Mouse (Mus musculus): ENCODE results near the gene Cdkn2a.

Gene Cdkn2a

DNA sequence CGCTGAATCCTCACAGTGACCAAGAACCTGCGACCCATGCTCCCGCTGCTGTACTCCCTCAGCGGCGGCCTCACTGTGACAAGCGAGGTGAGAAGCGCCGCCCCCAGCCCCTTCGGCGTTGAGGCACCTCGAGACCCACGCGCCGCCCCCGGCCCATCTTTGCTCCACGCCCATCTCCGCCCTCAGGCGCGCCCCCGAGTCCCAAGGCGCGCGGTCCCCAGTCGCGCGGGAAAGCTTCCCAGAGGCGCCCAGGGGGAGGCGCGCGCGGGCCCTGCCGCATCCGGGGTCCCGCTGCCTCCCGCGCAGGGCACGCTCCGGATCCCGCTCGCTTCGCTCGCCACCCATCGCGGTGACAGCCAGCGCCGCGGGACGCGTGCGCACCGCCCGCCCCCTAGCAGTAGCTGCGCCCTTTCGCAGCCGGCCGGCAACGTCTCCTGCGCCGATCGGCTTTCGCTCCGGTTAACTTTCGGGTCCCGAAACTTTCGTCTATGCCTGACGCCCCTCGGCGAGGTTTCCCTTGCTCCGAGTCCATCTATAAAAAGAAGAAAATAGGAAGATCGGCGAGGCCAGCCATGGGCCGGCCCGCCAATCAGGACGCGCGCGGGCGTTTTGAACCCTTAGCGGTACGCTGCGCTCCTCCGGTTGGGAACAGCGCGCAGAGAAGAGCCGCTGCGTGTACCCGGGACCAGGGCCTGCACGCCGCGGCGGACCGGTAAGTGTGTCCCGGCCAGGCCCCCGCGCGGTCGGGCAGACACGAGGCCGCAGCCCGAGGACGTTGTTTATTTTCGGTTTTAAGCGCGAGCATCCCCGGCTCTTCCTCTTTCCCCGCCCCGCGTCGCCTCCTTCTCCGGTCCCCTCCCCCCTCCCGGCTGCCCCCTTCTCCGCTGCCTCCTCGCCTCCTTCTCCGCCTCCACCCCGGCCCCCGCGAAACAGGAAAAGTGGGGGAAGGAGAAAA lies at the start of gene Cdkn2a:
Gene Cdkn2a, minus strand, starts transcription at position 168 of the 955 bp plus-strand sequence.
- ATAC-seq (ENCODE audit: low TSS enrichment), result peak; percentile 92

DNA sequence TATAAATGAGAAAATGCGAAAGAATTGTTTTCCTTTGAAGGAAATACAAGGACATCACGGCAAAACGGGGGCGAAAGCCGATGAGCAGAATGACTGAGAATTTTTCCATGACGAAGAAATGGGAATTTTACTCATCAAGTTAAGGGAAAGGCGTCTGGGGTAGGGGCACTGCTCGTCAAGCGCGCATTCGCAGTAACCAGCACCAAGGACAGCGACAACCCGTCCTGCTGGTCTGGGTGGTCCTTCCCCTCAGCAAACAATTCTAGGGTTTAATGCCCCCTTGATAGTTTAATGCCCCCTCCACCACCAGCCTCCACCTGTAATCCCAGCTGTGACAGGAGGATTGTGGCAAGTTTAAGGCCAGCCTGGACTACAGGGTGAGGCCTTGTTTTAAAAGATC lies 19.0 kb upstream of the Cdkn2a start:
- no peak for ATAC-seq (ENCODE audit: low TSS enrichment)

DNA sequence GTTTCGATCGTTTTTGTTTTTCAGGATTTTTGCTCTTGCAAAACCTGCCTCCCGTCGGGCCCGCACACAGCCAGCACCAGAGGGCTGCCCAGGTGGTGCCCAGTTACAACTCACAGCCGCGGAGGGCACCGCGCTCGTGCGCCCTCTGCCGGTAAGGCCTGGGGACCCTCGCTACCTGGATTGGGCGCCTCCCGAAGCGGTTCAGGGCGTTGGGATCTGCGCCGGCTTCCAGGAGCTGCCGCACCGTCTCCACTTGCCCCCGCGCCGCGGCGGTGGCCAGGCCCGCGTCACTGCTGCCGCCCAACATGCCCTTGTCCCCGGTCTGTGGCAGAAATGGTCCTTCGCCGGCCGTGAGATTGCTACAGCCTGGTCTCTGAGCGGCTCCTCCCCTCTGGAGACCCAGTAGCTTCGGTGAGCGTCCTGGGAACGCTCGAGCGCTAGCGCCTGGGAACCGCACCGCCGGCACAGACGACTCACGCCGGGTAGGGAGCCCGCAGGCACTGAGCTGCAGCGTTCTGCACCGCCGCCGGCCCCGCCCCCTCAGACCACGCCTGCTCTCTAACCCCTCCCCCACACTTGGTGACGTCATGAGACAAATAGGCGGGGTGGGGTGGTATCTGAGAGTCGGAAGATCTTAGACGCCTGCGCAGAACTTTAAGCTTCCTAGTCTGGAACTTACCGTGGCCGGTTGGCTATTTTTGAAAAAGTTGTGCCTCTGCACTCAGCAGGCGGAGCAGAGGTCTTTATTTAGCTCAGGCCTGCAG lies 16.2 kb upstream of the Cdkn2a start, which contains the start of gene Cdkn2b:
Gene Cdkn2b, minus strand, starts transcription at position 549 of the 764 bp plus-strand sequence.
- peak; percentile 84 for ATAC-seq (ENCODE audit: low TSS enrichment)

DNA sequence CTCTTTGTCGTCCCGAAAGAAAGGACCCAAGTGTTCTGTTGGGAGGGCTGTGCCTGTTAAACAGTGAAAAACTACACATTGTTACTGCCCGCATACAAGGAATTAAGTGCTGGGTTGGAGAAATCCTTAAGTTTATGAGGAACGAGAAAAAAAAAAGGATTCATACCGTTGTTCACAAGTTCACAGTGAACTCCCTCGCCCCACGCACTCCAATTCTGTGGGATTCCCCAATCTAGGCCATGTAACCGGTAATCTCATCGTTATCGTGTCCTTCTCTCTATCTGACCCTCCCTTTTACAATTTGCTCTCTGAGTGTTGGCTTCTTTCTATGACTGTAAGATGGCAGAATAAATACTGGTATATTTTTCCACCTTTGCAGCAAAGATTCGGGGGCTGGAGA lies 15.5 kb upstream of the Cdkn2a start:
- no peak for ATAC-seq (ENCODE audit: low TSS enrichment)

DNA sequence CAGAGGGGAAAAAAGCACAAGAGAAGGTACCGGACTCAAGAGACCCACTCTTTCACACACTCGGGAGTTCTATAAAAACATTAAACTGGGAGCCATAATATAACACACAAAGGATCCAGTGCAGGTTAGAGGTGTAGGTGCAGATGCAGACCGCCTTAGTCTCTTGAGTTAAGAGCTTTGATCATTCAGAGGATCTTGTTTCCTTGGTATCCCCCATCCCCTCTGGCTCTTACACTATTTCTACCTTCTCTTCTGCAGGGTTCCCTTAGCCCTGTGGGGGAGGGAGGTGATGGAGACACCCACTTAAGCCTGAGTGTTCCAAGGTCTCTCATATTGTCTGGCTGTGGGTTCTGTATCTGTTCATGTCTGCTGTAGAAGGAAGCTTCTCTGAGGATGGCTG lies 13.5 kb upstream of the Cdkn2a start:
- ATAC-seq (ENCODE audit: low TSS enrichment), result no peak

DNA sequence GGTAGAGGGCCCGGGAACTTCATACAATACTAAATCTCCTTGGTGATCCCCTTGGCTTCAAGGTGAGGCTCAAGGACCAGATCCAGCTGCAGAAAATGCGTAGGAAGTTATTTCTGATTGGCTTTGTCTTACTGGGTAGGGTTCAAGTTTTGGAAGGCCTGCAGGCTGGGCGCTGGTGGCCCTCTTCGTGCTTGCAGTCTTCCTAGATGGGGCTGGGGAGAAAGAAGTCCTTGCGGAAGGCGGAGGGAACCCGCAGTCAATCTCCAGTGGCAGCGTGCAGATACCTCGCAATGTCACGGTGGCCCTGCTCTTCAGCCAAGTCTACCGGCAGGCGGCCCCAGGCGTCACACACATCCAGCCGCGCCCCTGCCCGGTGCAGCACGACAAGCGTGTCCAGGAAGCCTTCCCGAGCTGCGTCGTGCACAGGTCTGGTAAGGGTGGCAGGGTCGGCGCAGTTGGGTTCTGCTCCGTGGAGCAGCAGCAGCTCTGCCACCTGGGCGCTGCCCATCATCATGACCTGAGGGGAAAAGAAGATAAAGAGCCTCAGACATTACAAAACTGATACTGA lies 12.4 kb upstream of the Cdkn2a start:
- ATAC-seq (ENCODE audit: low TSS enrichment), result no peak

DNA sequence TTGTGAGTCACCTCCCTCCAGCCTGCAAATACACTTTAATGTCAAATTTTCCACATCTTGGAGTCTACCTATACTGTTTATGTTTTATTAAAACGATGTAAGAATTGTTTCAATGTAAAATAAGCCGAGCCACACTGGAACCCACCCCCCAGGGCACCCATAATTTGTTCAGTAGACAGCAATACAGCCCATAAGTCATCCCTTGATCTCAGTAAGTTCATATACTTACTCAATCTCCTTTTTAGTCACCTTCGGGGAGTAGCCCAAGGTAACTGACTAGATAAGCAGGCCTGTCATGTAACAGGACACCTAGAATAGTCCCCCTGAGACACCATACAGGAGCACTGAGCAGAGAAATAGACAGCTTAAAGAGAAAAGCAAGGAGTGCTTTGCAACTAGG lies 11.2 kb upstream of the Cdkn2a start:
- ATAC-seq (ENCODE audit: low TSS enrichment), result no peak

DNA sequence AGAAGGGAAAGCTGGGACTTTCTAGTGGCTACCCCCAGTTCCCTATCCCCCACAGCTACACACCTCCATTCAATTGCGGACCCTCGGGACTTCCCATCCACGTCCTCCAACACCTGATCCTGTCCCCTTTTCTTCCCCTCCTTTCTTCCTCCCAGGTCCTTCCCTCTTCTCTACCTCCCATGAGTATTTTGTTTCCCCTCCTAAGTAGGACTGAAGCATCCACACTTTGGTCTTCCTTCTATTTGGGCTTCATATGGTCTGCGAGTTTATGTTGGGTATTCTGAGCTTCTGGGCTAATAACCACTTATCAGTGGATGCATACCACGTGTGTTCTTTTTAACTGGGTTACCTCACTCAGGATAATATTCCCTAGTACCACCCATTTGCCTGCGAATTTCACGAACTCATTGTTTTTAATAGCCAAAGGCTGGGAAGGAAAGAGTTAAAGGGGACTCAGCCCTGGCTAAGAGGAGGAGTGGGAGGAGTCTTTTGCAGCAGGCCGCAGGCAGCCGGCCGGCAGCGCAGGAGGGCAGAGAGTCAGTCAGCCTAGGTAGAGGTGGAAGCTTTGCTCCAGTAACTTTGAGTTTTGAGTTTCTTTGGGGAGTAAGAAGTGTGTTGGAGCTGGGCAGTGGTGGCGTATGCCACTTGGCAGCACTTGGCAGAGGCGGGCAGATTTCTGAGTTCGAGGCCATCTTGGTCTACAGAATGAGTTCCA lies 9.0 kb upstream of the Cdkn2a start:
- no peak for ATAC-seq (ENCODE audit: low TSS enrichment)

DNA sequence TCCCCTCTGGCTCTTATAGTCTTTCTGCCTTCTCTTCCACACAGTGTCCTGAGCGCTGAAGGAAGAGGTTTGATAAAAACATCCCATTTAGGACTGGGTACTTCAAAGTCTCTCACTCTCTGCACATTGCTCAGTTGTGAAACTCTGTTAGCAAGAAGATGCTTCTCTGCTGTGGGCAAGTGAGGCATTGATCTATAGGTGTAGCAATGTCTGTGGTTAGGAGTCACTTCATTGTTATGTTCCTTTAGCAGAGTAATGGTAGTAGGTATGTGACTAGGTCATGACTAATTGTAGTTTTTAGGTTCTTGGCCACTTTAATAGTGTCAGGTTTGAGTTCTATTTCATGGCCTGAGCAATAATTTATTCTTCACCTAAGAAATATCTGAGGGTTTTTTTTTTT lies 7.7 kb upstream of the Cdkn2a start:
- no peak for ATAC-seq (ENCODE audit: low TSS enrichment)

DNA sequence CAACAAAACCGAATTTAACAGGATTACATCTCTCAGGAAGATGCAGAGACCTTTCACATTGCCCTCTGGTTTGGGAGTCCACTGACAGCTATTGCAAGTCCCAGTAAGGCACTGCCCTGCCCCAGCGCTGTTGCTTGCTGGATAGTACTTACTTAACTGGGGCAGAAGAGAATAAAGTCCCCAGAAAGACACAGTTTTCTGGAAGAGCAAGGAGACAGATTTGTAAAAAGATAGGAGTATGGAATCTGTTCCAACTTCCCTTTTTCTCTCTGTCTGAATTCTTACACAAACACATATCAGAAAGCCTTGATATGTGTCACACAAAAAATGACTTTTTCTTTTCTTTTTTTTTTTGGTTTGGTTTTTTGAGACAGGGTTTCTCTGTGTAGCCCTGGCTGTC lies 5.3 kb upstream of the Cdkn2a start:
- no peak for ATAC-seq (ENCODE audit: low TSS enrichment)

DNA sequence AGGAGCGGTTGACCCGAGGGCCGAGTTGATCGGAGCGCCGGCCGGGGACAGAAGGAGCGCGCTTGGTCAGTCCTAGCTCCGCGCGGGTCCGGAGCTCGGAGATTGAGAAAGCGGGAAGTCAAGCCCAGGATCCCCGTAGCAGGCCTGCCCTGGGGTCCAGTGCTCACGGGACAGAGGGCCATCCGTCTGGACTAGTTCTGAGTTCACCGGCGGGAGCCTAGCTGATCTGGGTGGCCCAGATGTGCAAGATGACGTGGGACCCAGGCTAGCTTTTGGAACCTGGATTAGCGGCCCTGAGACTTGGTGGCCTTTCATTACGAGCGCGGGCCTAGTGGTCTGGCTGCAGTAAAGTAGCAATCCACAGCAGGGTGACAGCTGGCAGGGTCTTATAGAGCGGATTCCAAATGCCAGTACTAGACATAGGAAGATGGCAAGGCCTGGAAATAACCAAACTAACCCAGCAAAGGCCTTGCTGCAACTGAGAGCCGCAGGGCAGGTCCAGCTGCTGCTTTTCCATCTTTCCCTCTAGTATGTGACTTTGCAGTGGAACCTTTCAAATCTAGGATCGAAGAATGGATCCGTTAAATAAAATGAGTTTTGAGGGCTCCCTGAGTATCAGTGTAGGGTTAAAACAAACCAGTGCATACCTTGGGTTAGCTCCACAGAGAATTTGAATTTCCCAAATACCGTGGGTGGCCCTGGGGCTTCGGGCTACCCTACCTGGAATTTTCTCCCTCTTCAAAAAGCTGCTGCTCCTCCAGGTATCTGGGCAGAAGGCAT lies 1.2 kb upstream of the Cdkn2a start:
- ATAC-seq (ENCODE audit: low TSS enrichment), result 0 out of 2 replicates have a peak, but pooled peaks have one; percentile 5

DNA sequence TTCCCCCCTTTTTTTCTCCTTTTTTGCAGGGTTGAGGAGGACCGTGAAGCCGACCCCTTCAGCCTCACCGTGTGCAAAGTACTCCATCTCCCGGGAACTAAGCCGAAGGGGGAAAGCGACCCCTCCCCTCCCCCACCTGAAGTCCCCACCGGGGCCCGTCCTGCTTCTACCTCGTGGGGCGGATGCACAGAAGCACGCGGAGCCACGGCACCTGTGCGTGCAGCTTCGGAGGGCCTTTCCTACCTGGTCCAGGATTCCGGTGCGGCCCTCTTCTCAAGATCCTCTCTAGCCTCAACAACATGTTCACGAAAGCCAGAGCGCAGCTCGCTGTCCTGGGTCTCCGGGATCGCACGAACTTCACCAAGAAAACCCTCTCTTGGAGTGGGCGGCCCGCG lies 365 bp downstream of the Cdkn2a start:
- no peak for ATAC-seq (ENCODE audit: low TSS enrichment)

DNA sequence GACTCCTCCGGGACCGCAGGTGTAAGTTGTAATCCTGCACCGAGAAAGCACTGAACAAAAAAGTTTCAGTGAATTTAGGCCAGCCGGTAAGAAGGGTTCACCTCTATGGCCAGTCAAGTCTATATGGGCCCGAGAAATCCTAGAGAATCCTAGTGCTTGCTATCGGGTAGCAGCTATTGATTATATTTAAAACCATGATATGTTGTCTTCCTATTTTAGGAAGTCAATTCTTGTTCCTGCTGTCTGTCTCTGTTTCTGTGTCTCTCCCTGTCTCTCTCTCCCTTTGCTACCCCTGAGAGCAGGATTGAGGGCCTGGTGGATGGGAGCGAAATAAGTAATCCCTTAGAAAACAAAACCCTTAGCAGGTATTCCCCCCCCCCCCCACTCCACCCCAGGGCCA lies 937 bp downstream of the Cdkn2a start:
- ATAC-seq (ENCODE audit: low TSS enrichment), result no peak

DNA sequence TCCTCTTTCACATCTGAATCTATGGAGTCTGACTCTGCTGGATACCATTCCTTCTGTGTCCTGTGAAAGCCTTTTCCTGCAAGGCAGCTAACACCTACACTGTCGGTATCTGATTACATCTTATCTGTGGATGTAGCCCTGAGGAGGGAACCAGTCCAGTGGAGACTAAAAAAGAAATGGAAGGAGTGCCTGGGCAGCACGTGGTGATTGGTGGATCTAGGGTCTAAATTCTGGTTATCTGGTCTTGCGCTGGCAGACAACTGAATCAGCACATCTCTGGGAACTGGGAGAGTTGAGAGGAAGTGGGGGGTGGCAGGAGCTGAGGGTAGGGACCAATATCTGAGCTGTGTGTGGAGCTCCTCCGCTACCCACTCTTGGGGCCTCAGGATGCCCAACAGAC lies 5.4 kb downstream of the Cdkn2a start:
- no peak for ATAC-seq (ENCODE audit: low TSS enrichment)

DNA sequence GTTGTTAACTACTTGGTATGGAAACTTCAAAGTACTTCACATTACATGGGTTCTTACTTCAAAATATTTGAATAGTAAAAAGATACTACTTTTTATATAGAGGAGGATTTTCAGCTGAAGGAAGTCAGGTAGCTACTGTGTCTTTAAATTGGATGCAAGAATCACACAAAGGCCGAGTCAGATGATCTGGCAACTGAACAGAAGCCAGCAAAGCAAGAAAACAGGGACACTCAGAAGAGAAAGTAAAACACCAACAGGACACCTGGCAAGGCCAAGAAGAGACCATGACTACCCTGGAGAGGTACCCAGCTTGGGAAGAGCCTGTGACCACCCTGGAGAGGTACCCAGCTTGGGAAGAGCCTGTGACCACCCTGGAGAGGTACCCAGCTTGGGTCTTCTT lies 7.9 kb downstream of the Cdkn2a start:
- no peak for ATAC-seq (ENCODE audit: low TSS enrichment)

DNA sequence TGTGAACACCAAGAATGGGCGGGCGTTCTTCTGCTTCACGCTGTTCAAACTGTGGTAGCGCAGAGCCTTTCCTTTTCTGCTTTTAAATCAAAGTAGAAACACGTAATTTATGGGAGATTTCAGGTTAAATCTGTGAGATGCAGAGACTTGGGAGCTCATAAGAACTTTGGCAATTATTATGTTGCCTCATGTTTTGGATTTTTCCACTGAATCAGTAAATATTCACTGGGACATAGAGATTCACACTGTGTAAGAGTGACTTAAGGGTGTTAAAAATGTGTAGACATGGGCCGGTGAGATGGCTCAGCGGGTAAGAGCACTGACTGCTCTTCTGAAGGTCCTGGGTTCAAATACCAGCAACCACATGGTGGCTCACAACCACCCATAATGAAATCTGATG lies 8.8 kb downstream of the Cdkn2a start:
- ATAC-seq (ENCODE audit: low TSS enrichment), result no peak

DNA sequence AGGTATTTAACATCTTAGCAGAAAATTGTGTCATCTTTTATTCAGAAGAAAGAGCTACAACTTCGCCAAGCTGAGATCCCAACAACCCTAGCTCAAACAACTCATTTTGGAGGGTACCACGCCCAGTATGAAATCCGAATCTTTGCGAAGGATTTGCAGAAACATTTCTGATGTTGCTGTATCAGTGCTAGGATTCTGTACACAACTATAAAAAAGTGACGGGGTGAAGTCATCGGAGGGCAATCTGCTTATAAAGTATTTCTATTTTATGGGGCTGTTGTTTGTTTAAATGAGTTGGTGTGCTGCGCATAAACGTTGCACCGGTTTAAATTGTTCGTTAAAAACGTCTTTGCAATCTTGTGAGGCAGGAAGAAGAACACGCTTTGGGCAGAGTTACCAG lies 11.8 kb downstream of the Cdkn2a start:
- no peak for ATAC-seq (ENCODE audit: low TSS enrichment)

DNA sequence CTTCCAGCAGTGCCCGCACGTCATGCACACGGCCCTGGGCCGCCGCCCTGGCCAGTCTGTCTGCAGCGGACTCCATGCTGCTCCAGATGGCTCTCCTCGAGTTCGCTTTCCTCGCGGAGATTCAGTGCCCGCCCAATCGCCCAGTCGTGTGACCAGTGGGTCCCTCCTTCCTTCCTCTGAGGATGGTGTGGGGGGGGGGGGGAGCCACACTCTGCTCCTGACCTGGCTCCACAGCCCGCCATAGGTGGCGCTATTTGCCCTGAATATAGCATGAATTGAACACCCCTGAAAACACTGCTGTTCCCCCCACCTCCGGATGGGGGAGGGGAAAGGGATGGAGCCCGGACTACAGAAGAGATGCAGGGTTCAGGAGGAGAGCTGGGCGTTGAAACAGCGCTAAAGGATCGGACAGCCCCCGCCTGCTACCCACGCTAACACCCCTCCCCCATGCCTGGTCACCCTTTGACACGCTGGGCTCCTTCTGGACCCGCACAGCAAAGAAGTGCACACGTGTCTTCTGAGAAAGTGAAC lies 12.4 kb downstream of the Cdkn2a start:
- no peak for ATAC-seq (ENCODE audit: low TSS enrichment)

DNA sequence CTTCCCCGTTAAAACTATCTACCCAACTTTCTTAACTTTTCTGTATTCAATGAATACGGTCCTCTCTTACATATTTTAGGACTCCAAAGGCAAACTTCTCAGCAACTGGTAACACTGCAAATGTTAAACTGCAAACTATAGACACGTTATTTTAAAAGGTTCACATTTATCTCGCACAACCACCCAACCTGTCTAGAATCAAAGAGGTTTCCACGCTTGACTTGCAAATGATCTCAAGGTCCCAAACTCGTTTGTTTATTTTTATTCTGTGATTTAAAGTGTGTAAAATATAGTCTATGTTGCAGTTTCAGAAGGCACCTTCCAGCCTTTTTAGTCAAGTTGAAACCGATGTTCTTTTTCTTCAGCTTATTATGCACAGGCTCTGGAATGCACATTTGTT lies 13.2 kb downstream of the Cdkn2a start:
- ATAC-seq (ENCODE audit: low TSS enrichment), result no peak

DNA sequence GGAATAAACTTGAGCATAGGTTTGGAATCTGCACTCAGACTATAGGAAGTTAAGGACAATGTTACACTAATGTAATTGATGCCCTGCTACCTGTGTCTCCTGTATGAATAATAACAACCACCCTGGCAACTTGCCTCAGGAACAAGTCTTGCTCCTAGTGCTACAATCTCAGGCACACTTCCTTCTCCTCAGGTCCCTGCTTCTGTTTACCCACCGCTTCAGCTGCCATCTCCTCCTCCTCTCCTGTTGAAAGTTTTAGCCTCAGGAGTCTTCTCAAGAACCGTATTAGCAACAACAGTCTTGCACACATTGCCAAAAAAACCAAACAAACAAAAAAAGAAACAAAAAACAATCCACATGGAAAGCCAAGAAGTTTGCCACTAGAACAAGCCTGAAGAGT lies 14.8 kb downstream of the Cdkn2a start:
- ATAC-seq (ENCODE audit: low TSS enrichment), result no peak

DNA sequence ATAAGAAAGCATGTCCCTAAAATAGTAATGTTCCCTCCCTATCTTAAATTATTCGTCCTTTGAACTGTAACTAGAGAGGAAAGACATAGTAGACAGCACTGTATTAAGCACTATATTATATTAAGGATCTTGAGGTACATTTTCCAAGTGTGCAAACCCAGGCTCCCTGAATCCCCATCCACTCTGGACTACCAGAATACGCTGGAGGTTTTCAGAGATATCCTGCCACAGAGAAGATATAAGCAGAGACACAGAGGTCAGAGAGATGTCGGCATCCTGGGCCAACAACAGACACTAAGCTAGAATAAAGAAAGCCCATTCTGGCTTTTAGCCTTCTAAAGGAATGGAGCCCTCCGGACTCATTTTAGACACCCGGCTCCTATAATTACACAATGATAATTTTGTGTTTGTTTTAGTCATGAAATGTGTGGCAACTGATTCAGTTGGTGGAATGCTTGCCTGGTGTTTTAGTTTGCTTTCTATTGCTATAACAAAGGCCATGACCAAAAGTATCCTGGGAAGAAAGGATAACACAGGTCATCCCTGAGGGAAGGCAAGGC lies 17.0 kb downstream of the Cdkn2a start:
- no peak for ATAC-seq (ENCODE audit: low TSS enrichment)
